In genomic region chr9:113758472-113758871, GRCm38 (mm10) we compare ENCODE assay signal across 22 mouse cellular contexts.
"Had no signal": no experiment of that assay in that cellular context is flagged by ENCODE, and none has a peak within 500 bp of the region (broad histone marks: within the 10 kb centered on the region; RNA-seq: fewer than 3 reads in every experiment).

No protein-coding gene starts in this region.

- DNase-seq: kidney, adult 18-20 months; kidney, adult 9 months; kidney, postnatal 25 days; layer of hippocampus, postnatal 36 days; lung, adult 18-20 months; lung, postnatal 10 days; lung, postnatal 36 days; midbrain, embryonic 14.5 days; right cerebral cortex, adult 18-20 months; right cerebral cortex, postnatal 14 days; right cerebral cortex, postnatal 4 days; thymus, adult 2 months; thymus, postnatal 25 days had no signal

- H3K9me3 ChIP-seq: lung, embryonic 15.5 days; neural tube, embryonic 12.5 days; neural tube, embryonic 15.5 days had no signal

- H3K27me3 ChIP-seq: liver, embryonic 15.5 days; lung, embryonic 15.5 days; megakaryocyte, embryonic 14.5 days; neural tube, embryonic 12.5 days; neural tube, embryonic 15.5 days had no signal

- H3K27ac ChIP-seq: kidney, postnatal 0 days; layer of hippocampus, adult 2 months; left cerebral cortex, adult 2 months; lung, embryonic 15.5 days; neural tube, embryonic 12.5 days; neural tube, embryonic 15.5 days; stomach, postnatal 0 days had no signal

- H3K9ac ChIP-seq: liver, embryonic 15.5 days; lung, embryonic 15.5 days; neural tube, embryonic 12.5 days; neural tube, embryonic 15.5 days had no signal

- H3K36me3 ChIP-seq: neural tube, embryonic 15.5 days had no signal

- H3K4me3 ChIP-seq: layer of hippocampus, adult 2 months; left cerebral cortex, adult 2 months; liver, embryonic 15.5 days; lung, embryonic 15.5 days; megakaryocyte, embryonic 14.5 days; neural tube, embryonic 12.5 days; neural tube, embryonic 15.5 days had no signal

- H3K4me1 ChIP-seq: lung, embryonic 15.5 days; neural tube, embryonic 12.5 days; neural tube, embryonic 15.5 days had no signal
